Mouse (Mus musculus) C2C12 (cell line): Measurements from ENCODE around the gene Fam53b. TPM values are rescaled to one million over a fixed set of nuclear protein-coding genes. Genes with fewer than 3 reads are reported as not detected.

ENCODE experiments used
- H3K27me3 ChIP-seq: one replicate; pipeline ENCODE4 v1.6.1; 2011; ENCODE audit not compliant: control insufficient read depth, insufficient read depth, insufficient read length
- H3K36me3 ChIP-seq: one replicate; pipeline ENCODE4 v1.6.1; 2011; ENCODE audit not compliant: control insufficient read depth, insufficient read depth
- H3K4me3 ChIP-seq: one replicate; pipeline ENCODE4 v1.5.1; 2011; ENCODE audit warnings: mild to moderate bottlenecking, control low read depth; ENCODE audit not compliant: poor library complexity, insufficient read depth, severe bottlenecking
- H3K79me2 ChIP-seq: one replicate; pipeline ENCODE4 v1.6.1; 2011; ENCODE audit not compliant: control insufficient read depth, insufficient read depth
- H3K79me3 ChIP-seq: one replicate; pipeline ENCODE4 v1.6.1; 2011; ENCODE audit warnings: low read depth, control low read depth
- H3ac ChIP-seq: one replicate; pipeline ENCODE3; 2011; ENCODE audit warnings: low read depth; ENCODE audit not compliant: control insufficient read depth, insufficient read length
- CEBPB ChIP-seq: IDR thresholded peaks from one replicate; pipeline ENCODE4 v1.6.1; 2011; ENCODE audit warnings: low read depth, mild to moderate bottlenecking, control low read depth, moderate library complexity
- CTCF ChIP-seq: IDR thresholded peaks from one replicate; pipeline ENCODE4 v1.5.1; 2011; ENCODE audit not compliant: control insufficient read depth, insufficient read depth, insufficient read length
- FOSL1 ChIP-seq: IDR thresholded peaks from one replicate; pipeline ENCODE4 v1.8.0; 2011; ENCODE audit warnings: mild to moderate bottlenecking, low read length; ENCODE audit not compliant: poor library complexity, insufficient read depth, severe bottlenecking
- MAX ChIP-seq: IDR thresholded peaks from one replicate; pipeline ENCODE4 v1.6.1; 2011; ENCODE audit warnings: mild to moderate bottlenecking, control low read depth
- MYOD1 ChIP-seq: IDR thresholded peaks from one replicate; pipeline ENCODE4 v1.6.1; 2011; ENCODE audit warnings: low read depth; ENCODE audit not compliant: control insufficient read depth, insufficient read length
- MYOG ChIP-seq: IDR thresholded peaks from one replicate; pipeline ENCODE4 v1.6.1; 2011; ENCODE audit not compliant: control insufficient read depth, insufficient read length; ENCODE audit errors: extremely low read depth
- USF1 ChIP-seq: IDR thresholded peaks from one replicate; pipeline ENCODE4 v1.6.1; 2011; ENCODE audit warnings: low read depth, mild to moderate bottlenecking, control low read depth, moderate library complexity
- polyA plus RNA-seq: library from polyadenylated mRNA; unstranded; fragments of >200 nt; fragmentation: generic; extraction: Trizol; gene quantifications from one replicate; pipeline ENCODE4 v1.2.1, GENCODE M21; 2012; ENCODE audit warnings: missing spikeins

The Fam53b gene
- polyA plus RNA-seq, 1 experiment: 3.2 TPM

DNA sequence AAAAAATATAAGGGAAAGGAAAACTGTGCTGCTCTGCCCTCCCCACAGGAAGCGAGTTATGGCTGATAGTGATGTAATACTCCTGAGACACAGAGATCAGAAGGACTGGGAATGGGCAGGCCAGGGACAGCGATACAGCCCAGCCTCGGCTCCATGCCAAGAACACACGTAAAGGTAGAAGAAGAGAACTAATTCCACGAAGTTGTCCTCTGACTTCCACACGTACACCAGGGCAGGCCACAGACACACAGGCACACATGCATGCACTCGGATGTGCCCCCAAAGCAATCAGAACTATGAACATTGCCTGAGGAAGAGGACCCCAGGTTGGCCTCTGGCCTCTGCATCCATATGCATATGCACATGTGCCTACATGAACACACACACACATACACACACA is 9.2 kb downstream of the Fam53b start:
- no peak overlapping the region for H3K4me3 ChIP-seq
- H3K79me2 ChIP-seq: no peaks in the 10 kb centered on the region
- H3K27me3 ChIP-seq: no peaks in the 10 kb centered on the region
- H3ac ChIP-seq: no peak overlapping the region
- TF ChIP-seq CEBPB (no peak), MYOD1 (no peak), USF1 (no peak), FOSL1 (no peak), MAX (no peak), CTCF (no peak), MYOG (no peak)
- no peaks in the 10 kb centered on the region for H3K79me3 ChIP-seq
- no peaks in the 10 kb centered on the region for H3K36me3 ChIP-seq

DNA sequence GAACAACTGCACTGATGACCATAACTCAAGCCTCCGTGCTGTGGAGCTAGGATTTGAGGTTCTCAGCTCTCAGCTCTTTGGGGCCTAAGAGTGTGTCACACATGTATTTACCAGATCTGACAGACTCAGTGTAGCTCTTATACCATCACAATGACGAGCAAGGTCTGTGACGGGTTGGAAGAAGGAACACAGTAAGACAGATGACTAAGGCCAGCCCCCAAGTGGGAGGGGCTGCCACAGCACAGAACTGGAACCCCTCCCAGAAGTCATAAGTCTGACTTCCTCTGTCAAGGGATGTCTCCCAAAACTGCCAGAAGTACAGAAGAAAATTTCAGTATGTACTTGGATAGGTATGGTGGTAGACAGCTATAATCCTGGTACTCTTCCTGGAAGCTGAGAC is 9.7 kb downstream of the Fam53b start:
- TF ChIP-seq CTCF: no peak
- TF ChIP-seq MYOG: no peak
- TF ChIP-seq MYOD1: no peak
- no peak for TF ChIP-seq USF1
- no peak for TF ChIP-seq MAX
- no peak for TF ChIP-seq FOSL1
- TF ChIP-seq CEBPB: no peak
- Histone ChIP-seq H3K27me3 (no peaks in the 10 kb centered on the region), H3K79me3 (no peaks in the 10 kb centered on the region), H3K36me3 (no peaks in the 10 kb centered on the region), H3K4me3 (no peak overlapping the region), H3K79me2 (no peaks in the 10 kb centered on the region), H3ac (no peak overlapping the region)

DNA sequence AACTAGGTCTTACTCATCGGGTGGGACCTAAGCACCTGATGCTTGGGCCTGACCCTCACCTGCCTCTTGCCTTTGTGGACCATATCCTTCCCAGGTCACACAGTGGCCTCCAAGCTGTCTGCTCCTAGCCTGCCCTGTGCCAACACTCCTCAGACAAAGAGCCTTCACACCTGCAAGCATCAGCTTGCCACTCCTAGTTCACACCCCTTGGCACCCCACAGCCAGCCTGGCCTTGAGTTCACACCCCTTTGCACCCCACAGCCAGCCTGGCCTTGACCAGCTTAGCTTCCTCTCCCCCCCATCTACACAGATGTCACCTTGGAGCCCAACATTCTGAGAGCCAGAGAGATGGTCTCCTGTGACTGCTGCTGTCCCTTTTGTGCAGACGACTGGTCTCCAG is 10.3 kb downstream of the Fam53b start:
- H3K79me2 ChIP-seq: no peaks in the 10 kb centered on the region
- TF ChIP-seq CEBPB (no peak), USF1 (no peak)
- no peaks in the 10 kb centered on the region for H3K27me3 ChIP-seq
- no peaks in the 10 kb centered on the region for H3K36me3 ChIP-seq
- H3K79me3 ChIP-seq: no peaks in the 10 kb centered on the region
- no peak overlapping the region for H3ac ChIP-seq
- no peak overlapping the region for H3K4me3 ChIP-seq

DNA sequence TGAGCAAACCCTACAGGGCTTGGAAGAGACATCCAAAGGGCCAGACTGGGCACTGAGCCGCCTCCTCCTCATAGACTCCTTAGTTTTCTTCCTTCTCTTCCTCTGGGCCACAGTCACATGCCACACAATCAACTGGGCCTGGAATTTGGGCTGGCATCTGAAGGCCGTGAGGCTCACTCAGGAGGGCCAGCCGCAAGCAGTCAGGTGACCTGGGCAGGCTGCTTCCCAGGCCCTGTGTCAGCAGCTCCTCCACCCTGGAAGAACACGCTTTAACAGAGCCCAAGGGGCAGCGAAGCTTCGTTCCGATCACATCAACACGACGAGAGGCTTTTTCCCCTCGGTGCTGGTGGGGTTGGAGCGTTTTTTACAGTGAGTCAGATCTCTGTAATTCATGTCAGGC is 11.0 kb downstream of the Fam53b start:
- H3K4me3 ChIP-seq: no peak overlapping the region
- no peaks in the 10 kb centered on the region for H3K79me3 ChIP-seq
- H3K79me2 ChIP-seq: no peaks in the 10 kb centered on the region
- H3K27me3 ChIP-seq: no peaks in the 10 kb centered on the region
- no peak for TF ChIP-seq CTCF
- TF ChIP-seq MYOD1: no peak
- TF ChIP-seq USF1: no peak
- TF ChIP-seq MAX: no peak
- no peak for TF ChIP-seq MYOG
- TF ChIP-seq FOSL1: no peak
- no peak for TF ChIP-seq CEBPB
- no peaks in the 10 kb centered on the region for H3K36me3 ChIP-seq
- no peak overlapping the region for H3ac ChIP-seq

DNA sequence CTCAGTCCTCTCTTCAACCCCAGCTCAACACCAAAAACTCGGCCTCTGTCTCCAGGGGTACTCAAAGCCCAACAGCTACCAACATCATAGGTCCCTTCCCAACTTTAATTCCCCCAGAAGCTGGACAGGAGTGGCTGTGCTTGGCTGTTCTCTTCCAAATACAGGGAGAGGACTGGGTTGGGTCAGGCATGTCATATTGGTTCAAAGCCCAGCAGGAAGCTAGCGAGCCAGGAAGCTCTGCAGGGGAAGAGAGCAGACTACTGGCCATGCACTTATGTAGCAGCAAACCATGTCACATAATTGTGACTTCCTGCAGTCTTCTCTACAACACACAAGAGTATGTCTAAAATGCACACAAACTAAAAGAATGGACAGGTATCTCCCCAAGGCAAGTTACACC is 11.6 kb downstream of the Fam53b start:
- no peaks in the 10 kb centered on the region for H3K79me2 ChIP-seq
- TF ChIP-seq MYOG: no peak
- no peak for TF ChIP-seq CEBPB
- no peak for TF ChIP-seq MYOD1
- no peak for TF ChIP-seq MAX
- TF ChIP-seq CTCF: no peak
- no peak for TF ChIP-seq USF1
- no peak for TF ChIP-seq FOSL1
- no peak overlapping the region for H3ac ChIP-seq
- no peaks in the 10 kb centered on the region for H3K27me3 ChIP-seq
- H3K4me3 ChIP-seq: no peak overlapping the region
- H3K79me3 ChIP-seq: no peaks in the 10 kb centered on the region
- H3K36me3 ChIP-seq: no peaks in the 10 kb centered on the region

DNA sequence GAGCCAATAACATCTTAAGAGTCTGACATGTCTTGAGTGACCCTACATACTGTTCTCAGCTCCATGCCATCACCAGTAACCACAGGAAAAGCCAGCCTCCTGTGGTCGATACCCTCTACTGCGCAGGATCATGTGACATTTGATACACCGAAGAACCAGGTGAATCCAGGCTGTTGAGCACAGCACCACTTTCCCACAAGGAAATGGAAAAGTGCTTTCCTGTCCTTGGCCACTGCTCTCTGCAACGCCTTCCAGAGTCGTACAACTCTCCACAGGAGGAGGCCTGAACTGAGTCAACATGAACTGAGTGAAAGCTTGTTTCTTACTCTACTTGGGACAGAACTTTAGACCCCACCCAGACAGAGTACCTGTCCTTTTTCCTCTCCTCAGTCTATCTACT is 12.2 kb downstream of the Fam53b start:
- H3ac ChIP-seq: no peak overlapping the region
- no peaks in the 10 kb centered on the region for H3K79me3 ChIP-seq
- H3K27me3 ChIP-seq: no peaks in the 10 kb centered on the region
- no peak for TF ChIP-seq USF1
- no peak for TF ChIP-seq CEBPB
- TF ChIP-seq MYOD1: no peak
- TF ChIP-seq MYOG: no peak
- TF ChIP-seq FOSL1: no peak
- no peak for TF ChIP-seq MAX
- no peak for TF ChIP-seq CTCF
- no peak overlapping the region for H3K4me3 ChIP-seq
- H3K79me2 ChIP-seq: no peaks in the 10 kb centered on the region
- H3K36me3 ChIP-seq: no peaks in the 10 kb centered on the region
